Mouse (Mus musculus): Measurements from ENCODE around the gene Eif5a.
"Not testable (repeated sequence)": the region's sequence is repeated elsewhere in the genome, so short reads cannot be mapped to it uniquely, and the experiment has no call there.

- not testable (repeated sequence) for TF ChIP-seq CTCF (IDR thresholded peaks at IDR 0.05; ENCODE audit: control insufficient read depth, insufficient read depth, insufficient replicate concordance, low read depth, low read length); POLR2A (IDR thresholded peaks at IDR 0.05; ENCODE audit: control insufficient read depth, low read depth, low read length)
These were observed 33.9 kb upstream of the Eif5a start for GRCm38 (mm10) chr11:69955618-69956017.

All from testis, adult 2 months (tissue).